Mouse (Mus musculus) kidney, postnatal 0 days (tissue): ENCODE results near the gene Spo11. TPM values are rescaled to one million over a fixed set of nuclear protein-coding genes. Genes with fewer than 3 reads are reported as not detected.

Experiments
- ATAC-seq: fragments of 200-750 bp; cut with Nextera tagmentation; replicated peaks from 2 replicates; pipeline ENCODE4 v1.8.0; 2017; ENCODE audit warnings: low read depth, moderate number of reproducible peaks, moderate TSS enrichment, moderate library complexity; ENCODE audit not compliant: low FRiP score
- DNase-seq: peaks from one replicate; pipeline ENCODE4 v3.0.0-alpha.2; 2016; ENCODE audit warnings: low spot score
- H3K27ac ChIP-seq: fragments of 300-500 bp; sonication (generic); 2 replicates; pipeline ENCODE4 v1.5.1; 2014; ENCODE audit warnings: mild to moderate bottlenecking
- H3K27me3 ChIP-seq: fragments of 300-500 bp; sonication (generic); 2 replicates; pipeline ENCODE4 v1.6.1; 2014; ENCODE audit warnings: low read length, mixed read lengths; ENCODE audit not compliant: insufficient read depth
- H3K36me3 ChIP-seq: fragments of 300-500 bp; sonication (generic); 2 replicates; pipeline ENCODE4 v1.6.1; 2014; ENCODE audit warnings: low read length, mixed read lengths; ENCODE audit not compliant: insufficient read depth
- H3K4me1 ChIP-seq: fragments of 300-500 bp; sonication (generic); replicated peaks from 2 replicates; pipeline ENCODE4 v1.6.1; 2014; ENCODE audit warnings: antibody characterized with exemption, low read length, mixed read lengths; ENCODE audit not compliant: insufficient read depth
- H3K4me2 ChIP-seq: fragments of 300-500 bp; sonication (generic); 2 replicates; pipeline ENCODE4 v1.6.1; 2014; ENCODE audit warnings: mild to moderate bottlenecking, low read length, moderate library complexity, mixed read lengths
- H3K4me3 ChIP-seq: fragments of 300-500 bp; sonication (generic); replicated peaks from 2 replicates; pipeline ENCODE4 v1.5.1; 2014; ENCODE audit warnings: low read depth, low read length
- H3K9ac ChIP-seq: fragments of 300-500 bp; sonication (generic); 2 replicates; pipeline ENCODE4 v1.6.1; 2014; ENCODE audit warnings: low read depth, low read length
- H3K9me3 ChIP-seq: fragments of 300-500 bp; sonication (generic); replicated peaks from 2 replicates; pipeline ENCODE4 v1.6.1; 2016; ENCODE audit warnings: low read length, inconsistent platforms, mixed read lengths
- CTCF ChIP-seq: IDR thresholded peaks from 2 replicates; pipeline ENCODE4 v1.5.1; 2016; ENCODE audit warnings: antibody characterized with exemption, low read depth, mild to moderate bottlenecking, moderate library complexity
- WGBS: fragments of 180-500 bp; shearing (Covaris S2); extraction: QIAGEN DNeasy Blood & Tissue Kit; methylation state at CpG from one replicate; pipeline ENCODE4 v1.1.7; 2014; 5-methylcytosine and 5-hydroxymethylcytosine counted together
- polyA plus RNA-seq: library from polyadenylated mRNA; unstranded; fragments of >200 nt; fragmentation: Nextera tagmentation; extraction: Ambion mirVana; gene quantifications from 2 replicates; pipeline ENCODE4 v1.2.1, GENCODE M21; 2015

Gene Spo11
- polyA plus RNA-seq, 1 experiment from 2014 or later, result 0.11 TPM

GRCm38 (mm10) chr2:172939639-172940002 lies 37.9 kb upstream of the Spo11 start:
- H3K36me3 ChIP-seq, result no peaks in the 10 kb centered on the region
- H3K4me1 ChIP-seq, result peaks cover 28% of the 10 kb centered on the region
- no peak for TF ChIP-seq CTCF
- WGBS, result under 1% methylated on average over 24 of the region's 26 CpGs
- H3K9me3 ChIP-seq, result no peaks in the 10 kb centered on the region
- no peak for DNase-seq
- H3K4me2 ChIP-seq, result peak overlapping the region; percentile 95
- H3K4me3 ChIP-seq, result peak overlapping the region; percentile 67
- 0 out of 2 replicates have a peak, but pooled peaks have one; percentile 5 for ATAC-seq
- H3K27ac ChIP-seq, result peak overlapping the region; percentile 95
- H3K9ac ChIP-seq, result peak overlapping the region; percentile 80
- 0 out of 2 replicates have a peak, but pooled peaks cover 5% of the 10 kb centered on the region for H3K27me3 ChIP-seq

DNA sequence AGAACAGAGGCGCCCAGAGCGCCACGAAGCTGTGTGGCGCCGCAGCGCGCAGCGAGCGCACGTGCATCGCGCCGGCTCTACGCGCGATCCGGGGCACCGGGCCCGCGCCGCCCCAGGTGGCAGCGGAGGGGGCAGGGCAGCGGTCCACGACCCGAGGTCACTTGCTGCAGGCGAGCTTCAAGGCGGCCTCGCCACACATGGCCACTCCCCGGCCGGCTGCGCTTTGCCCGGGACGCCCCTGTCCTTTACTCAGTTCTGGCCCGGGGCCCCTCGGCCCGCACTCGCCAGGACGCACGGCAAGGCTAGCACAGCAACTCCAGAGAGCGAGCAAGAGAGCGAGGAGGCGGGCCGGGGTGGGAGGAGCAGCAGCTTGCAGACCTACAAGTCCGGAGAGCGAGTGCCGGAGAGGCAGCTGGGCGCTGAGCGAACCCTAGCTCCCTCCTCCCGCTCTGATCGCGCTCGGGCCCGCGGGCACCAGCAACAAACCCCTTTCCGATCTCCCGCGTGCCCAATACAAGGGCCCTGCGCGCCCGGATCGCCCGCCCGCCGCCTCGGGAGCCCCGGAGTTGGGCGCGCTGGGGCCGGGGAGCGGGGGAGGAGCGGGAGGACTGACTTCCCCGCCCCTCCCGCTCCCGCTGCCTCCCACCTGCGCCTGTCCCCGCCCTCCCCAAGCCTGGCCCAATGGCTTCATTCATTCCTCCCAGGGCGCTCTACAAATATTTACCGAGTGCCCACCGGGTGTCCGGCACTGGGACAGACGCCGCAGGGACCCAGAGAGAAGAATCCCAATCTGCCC lies 37.3 kb upstream of the Spo11 start, which contains the start of gene Bmp7:
Bmp7 (minus strand) TSS at position 319 of the 796 bp plus-strand sequence.
- Histone ChIP-seq H3K9ac (peak within 1 kb of the TSS; percentile 80), H3K36me3 (no peaks in the 10 kb centered on the region), H3K4me1 (peaks cover 24% of the 10 kb centered on the region), H3K27ac (peak within 1 kb of the TSS; percentile 95), H3K27me3 (0 out of 2 replicates have a peak, but pooled peaks cover 5% of the 10 kb centered on the region), H3K9me3 (no peaks in the 10 kb centered on the region), H3K4me2 (peak within 1 kb of the TSS; percentile 95), H3K4me3 (peak within 1 kb of the TSS; percentile 67)
- peak; percentile 79 for ATAC-seq
- TF ChIP-seq CTCF, result no peak
- peak; percentile 83 for DNase-seq
- under 1% methylated on average over 76 of the region's 82 CpGs for WGBS

DNA sequence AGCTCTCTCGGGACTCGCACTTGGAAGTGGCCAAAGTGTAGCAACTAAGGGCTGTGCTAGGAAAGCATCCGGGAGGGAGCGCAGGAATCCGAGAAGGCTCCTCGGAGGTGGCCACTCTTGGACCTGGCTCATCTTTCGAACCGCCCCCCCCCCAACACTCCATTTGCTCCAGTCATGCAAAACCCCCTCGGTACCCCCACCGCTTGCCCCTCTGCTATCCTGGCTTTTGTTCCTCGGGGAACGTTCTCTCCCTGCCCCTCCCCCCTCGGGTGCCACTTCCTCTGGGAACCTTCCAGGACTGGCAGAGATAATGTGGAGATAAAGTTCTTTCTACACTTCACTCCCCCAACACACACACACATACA lies 36.7 kb upstream of the Spo11 start:
- peak overlapping the region; percentile 95 for H3K4me2 ChIP-seq
- no peak for DNase-seq
- peak overlapping the region; percentile 95 for H3K27ac ChIP-seq
- peaks cover 19% of the 10 kb centered on the region for H3K4me1 ChIP-seq
- 0 out of 2 replicates have a peak, but pooled peaks cover 5% of the 10 kb centered on the region for H3K27me3 ChIP-seq
- no peaks in the 10 kb centered on the region for H3K9me3 ChIP-seq
- no peak for TF ChIP-seq CTCF
- H3K4me3 ChIP-seq, result peak overlapping the region; percentile 67
- peak; percentile 12; the same call in 1 of the 2 replicates for ATAC-seq
- 0% methylated on average over 12 of the region's 13 CpGs for WGBS
- peak overlapping the region; percentile 80; the same call in 1 of the 2 replicates for H3K9ac ChIP-seq
- no peaks in the 10 kb centered on the region for H3K36me3 ChIP-seq

DNA sequence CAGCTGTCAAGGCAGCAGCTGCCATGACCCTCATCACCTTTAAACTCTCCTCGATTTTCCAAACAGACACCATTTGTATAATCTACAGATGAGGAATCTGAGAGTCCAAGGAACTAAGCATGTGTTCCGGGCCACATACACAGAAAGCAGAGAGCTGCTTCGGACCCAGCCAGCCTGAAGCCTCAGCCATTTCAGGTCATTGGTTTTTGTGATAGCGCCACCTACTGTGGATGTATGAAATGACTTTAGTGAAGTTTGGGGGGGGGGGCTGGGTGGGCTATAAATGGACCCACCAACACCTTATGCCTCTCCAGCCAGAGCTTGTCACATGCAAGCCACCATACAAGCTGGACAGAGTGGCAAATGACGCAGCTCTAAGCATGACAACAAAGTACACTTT lies 28.4 kb upstream of the Spo11 start:
- TF ChIP-seq CTCF, result peak; percentile 58

GRCm38 (mm10) chr2:172950119-172950676 lies 27.3 kb upstream of the Spo11 start:
- H3K4me2 ChIP-seq, result no peak overlapping the region
- DNase-seq (no peak), ATAC-seq (no peak)
- TF ChIP-seq CTCF, result no peak
- no peaks in the 10 kb centered on the region for H3K4me1 ChIP-seq
- H3K9me3 ChIP-seq, result no peaks in the 10 kb centered on the region; the same call in 1 of the 2 replicates
- 56% methylated on average over 9 of the region's 9 CpGs for WGBS
- H3K36me3 ChIP-seq, result no peaks in the 10 kb centered on the region
- H3K9ac ChIP-seq, result no peak overlapping the region
- no peak overlapping the region for H3K27ac ChIP-seq
- no peaks in the 10 kb centered on the region for H3K27me3 ChIP-seq
- no peak overlapping the region for H3K4me3 ChIP-seq

More for the DNA sequence above, 28.4 kb upstream of the Spo11 start:
- ATAC-seq, result peak; percentile 18; the same call in 1 of the 2 replicates
- no peak for DNase-seq
- Histone ChIP-seq H3K27me3 (no peaks in the 10 kb centered on the region), H3K9ac (no peak overlapping the region), H3K4me1 (no peaks in the 10 kb centered on the region), H3K27ac (no peak overlapping the region), H3K4me3 (no peak overlapping the region), H3K36me3 (no peaks in the 10 kb centered on the region), H3K4me2 (no peak overlapping the region), H3K9me3 (no peaks in the 10 kb centered on the region; the same call in 1 of the 2 replicates)
- 38% methylated on average over 5 of the region's 5 CpGs for WGBS

GRCm38 (mm10) chr2:172950722-172951121 lies 26.8 kb upstream of the Spo11 start:
- H3K9me3 ChIP-seq, result no peaks in the 10 kb centered on the region; the same call in 1 of the 2 replicates
- H3K36me3 ChIP-seq, result no peaks in the 10 kb centered on the region
- no peak overlapping the region for H3K9ac ChIP-seq
- H3K27ac ChIP-seq, result no peak overlapping the region
- no peaks in the 10 kb centered on the region for H3K4me1 ChIP-seq
- H3K27me3 ChIP-seq, result no peaks in the 10 kb centered on the region
- DNase-seq (no peak), ATAC-seq (no peak)
- H3K4me3 ChIP-seq, result no peak overlapping the region
- 51% methylated on average over 11 of the region's 11 CpGs for WGBS
- TF ChIP-seq CTCF, result no peak
- no peak overlapping the region for H3K4me2 ChIP-seq
